Mouse (Mus musculus): ENCODE data around the gene Ift88.

Ift88 gene

DNA sequence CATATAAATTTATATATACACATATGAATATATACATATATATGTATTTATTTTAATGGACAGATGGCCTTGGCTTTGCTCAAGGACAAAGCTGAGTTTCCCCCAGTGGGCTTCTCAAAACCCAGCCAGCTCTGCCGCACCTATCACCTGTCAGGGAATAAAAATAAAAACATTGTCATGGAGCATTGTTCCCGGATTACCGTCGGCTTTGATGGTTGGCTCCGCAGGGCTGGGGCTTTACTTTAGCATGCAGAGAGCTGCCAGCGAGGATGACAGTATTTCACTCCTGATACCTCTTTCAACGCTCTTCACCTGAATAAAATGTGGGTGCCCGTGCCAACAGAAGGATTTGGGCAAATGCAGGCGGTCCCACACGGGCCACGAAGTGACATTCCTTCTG, 110.0 kb downstream of the Ift88 start:
- DNase-seq, result no peak

DNA sequence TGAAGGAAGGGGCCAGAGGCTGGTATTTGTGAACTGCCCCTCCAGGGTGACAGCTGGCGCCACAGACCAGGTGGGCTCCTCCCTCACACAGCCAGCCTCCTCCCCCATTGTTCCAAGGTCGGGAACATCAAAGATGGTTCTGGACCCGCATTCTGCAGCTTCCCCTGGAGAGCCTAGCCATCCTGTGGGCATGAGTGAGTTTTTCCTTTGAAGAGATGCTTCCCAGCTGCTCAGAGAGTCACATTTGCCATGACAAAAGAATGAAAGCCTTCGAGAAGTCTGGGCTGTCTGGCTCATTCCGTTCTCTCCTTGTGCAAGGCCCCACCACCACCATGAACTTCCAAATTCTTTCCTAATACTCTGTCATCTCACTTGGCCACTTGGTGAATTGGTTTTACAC, 110.5 kb downstream of the Ift88 start:
- DNase-seq, result no peak

DNA sequence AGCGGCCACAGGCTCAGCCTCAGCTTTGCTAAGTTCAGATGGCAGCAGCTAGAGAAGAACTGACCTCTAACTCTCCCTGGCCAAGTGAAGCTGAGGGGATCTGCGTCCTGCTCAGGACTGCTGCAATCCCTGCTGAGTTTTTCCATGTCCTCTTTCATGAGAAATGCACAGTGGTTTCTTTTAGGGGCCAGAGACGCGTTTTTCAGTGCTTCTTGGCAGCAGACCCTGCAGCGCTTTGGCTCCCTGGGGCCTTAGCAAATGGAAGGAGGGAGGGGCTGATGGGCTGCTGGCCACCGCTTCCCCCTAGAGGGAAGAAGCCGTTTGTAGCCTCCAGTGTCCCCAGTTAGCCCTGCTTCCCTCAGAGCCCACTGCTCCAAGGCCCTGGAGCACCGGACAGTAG, 111.1 kb downstream of the Ift88 start:
- peak; percentile 42 to 43 for DNase-seq

DNA sequence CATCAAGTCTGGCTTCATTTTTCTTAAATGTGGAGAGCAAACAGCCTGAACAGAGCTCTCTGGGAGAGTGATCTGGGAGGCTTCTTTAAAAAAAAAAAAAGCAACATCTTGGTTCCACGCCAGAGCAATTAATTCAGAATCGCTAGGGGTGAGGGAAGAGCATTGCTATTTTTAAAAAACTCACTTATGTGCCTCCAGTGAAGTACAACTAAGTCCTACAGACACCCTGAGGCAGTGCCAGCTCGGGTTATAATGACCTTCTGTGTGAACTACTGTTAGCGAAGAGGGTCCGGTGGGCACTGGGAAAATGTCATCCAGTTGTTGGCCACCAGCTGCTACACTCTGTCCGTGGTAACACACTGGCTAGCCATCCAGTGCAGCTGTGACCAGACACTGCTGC, 111.8 kb downstream of the Ift88 start:
- DNase-seq, result no peak

DNA sequence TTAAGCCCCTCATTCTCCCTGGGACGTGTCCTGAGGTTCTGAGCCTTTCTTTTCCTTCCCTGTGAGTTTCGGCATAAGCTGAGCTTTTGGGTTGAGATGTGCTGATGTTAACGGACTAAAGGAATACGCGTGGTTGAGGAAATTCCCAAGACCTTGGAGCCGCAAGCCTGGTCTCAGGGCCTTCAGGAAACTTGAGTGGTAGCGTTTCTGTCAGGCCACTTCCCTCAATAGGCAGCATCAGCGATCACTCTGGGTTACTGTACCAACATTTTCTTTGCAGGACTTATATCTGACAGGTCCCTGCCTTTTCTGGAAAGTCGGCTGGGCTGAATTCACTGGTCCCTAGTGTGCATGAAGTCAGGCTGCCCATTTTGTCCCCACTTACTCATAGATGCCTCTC, 113.0 kb downstream of the Ift88 start:
- no peak for DNase-seq

DNA sequence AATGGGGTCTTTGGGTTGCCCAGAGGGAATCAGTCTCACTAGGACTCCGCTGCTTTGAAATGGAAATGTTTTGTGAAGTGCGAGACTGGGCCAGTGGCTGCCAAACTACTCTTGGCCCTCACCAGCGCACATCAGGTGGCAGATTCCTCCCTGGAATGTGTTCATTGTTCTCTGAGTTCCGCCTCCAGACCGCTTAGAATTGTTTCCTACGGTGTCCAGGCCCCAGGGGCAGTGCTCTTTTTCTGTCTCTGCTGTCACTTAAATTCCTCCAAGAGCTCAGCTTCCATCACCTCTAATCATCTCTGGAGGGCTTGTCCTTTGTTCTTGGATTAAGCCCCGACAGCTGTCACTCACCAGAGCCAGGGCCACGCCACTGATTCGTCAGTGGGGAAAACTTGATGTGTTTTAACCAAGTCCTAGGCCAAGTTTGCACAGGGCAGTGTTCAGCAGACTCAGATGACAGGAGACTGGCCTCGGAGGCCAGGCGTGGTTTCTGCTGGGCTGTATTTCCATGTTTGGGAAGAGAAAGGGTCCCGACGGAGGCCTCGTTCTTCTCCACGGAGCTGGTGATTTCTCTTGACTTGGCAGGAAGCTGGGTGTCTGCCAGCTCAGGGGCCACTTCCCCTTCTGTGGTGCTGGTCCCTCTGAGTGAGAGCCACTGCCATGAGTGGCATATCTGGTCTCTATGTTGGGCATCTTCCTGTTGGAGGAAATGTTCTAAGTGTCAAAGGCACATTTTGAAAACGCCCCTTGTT, 113.6 kb downstream of the Ift88 start:
- DNase-seq, result no peak

DNA sequence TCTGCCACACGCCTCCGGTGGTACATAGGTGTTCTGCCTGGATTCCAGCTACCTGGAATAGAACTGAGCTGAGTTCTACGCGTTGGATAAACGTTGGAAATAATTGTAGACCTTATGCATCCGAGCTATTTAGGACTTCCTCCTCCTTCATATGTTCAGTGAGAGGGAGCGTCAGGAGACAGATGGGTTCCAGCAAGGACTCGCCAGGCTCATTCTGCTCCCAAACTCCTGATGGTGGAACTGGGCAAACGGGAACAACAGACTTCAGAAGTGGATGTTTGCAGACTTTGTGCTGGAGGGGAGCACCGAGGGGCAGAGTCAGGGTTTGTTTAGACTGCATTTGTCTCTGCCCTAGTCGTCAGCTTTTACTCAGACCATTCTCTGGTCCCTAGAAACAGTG, 116.8 kb downstream of the Ift88 start:
- peak in 1 of 2 experiments; percentile 31 for DNase-seq

DNA sequence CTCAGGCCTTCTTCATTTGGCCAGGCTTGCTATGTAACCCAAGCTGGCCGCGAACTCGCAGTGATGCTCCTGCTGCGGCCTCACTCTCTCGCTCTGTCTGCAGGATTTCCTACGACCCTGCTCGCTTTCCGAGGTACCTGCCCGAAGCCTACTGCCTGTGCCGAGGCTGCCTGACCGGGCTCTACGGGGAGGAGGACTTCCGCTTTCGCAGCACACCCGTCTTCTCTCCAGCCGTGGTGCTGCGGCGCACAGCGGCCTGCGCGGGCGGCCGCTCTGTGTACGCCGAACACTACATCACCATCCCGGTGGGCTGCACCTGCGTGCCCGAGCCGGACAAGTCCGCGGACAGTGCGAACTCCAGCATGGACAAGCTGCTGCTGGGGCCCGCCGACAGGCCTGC, 118.4 kb downstream of the Ift88 start:
- no peak for DNase-seq

DNA sequence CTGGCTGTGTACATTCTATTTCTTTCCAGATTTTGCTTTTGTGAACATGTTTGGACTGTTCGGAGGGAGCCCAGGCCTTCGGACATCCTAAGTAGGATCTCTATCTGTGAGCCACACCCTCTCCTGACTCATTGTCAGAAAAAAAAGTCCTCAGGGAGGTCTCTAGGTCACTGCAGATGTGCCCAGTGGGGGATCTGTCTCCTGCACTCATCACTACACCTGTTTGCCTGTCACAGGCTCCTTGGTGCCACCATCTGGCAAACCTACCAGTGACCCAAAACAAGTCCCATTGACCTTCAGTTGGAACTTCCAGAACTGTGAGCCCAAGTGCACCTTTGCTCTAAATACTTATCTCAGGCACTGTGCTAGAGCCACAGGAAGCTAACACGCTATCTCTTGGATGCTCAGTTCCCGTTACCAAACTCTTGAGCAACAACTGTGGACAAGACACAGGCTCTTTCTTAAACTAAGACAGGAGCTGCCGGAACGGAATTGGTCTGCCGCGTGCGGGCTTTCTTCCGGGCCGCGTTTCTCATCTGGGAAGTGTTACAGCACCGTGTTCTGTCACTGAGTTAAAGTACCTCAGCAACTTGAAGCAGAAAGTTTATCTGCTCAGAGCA, 119.7 kb downstream of the Ift88 start:
- no peak for DNase-seq

DNA sequence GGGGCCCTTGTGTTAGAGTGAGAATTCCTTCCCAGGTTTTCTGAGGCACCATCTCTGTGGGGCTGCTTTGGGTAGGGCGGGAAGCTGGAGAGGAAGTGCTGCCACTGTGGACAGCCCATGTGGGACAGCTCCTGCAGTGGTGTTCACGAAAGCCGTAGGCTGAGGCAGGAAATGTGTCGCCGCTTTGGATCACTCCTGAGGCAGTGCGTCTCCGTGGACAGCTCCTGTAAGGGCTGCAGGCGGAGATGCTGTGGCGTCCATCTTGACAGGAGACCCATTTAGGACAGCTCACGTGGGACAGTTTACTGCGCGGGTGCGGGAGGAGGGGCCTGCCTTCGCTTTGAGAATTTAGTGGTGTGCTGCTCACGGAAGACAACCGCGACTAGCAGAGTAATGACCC, 121.7 kb downstream of the Ift88 start:
- no peak for DNase-seq

DNA sequence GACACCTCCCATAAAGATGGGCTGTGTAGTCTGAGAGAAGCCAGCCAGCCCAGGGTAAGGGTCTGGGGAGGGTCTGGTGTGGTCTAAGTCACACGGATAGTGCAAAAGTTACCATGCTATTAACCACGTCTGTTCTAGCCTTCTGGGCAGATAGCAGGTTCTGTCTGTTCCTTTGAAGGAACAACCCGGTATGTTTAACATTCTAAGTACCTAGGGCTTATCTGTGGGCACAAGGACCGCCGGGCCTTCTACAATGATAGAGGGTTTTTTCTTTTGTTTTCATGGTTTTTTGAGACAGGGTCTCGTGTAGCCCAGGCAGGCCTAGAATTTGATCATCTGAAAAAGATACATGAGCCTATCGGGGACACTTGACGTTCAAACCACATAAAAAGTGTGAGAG, 122.3 kb downstream of the Ift88 start:
- no peak for DNase-seq

DNA sequence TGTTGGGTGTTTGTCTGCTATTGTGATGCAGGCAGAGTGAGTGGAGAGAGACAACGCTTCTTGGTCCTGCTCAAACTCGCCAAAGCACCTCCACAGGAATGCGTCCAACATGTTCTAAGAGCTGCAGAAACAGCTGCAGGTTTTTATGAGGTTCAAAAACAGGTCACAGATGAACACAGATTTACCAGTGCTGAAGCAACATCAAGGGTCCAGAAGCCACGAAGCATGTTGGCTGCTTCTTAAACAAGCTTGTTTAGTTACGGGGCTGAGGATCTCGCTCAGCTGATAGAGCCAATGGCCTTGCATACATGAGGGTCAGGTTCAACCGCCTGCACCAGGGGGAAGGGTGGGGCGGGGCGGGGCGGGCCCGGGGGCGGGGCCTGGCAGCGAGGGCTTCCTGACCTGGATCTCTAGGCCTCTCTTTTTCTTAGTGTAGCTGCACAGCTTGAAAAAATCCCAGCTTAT, 122.7 kb downstream of the Ift88 start:
- DNase-seq, result no peak

DNA sequence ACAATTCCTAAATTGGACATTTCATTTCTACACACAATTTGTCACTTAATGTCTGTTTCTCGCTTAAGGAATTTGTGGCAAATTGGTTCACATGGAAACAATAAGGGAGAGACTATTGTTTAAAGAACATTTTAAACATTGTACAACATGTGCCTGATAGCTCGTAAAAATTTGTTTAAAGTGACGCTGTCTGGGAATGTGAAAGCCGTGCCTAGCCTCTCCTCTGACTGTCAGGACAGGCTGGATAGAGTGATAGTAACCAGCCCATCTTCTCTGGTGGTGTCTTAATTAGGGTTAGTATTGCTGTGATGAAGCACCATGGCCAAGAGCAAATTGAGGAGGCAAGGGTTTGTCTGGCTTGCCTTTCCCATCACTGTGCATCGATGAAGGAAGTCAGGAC, 123.2 kb downstream of the Ift88 start:
- DNase-seq, result no peak

DNA sequence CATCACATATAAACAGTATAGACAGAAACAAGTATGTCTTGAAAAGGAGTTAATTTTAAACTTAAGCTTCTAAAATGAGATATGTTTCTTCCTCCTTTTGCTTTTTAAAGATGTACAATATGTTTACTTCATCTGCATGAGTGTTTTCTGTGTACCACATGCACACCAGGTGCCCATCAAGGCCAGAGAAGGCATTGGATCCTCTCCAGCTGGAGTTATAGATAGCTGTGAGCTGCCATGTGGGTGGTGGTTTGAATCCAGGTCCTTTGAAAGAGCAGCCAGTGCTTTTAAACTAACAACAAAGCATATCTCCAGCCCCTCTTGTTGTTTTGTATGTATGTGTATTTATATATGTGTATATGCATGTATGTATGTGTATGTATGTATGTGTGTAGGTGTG, 129.1 kb downstream of the Ift88 start:
- DNase-seq, result no peak

DNA sequence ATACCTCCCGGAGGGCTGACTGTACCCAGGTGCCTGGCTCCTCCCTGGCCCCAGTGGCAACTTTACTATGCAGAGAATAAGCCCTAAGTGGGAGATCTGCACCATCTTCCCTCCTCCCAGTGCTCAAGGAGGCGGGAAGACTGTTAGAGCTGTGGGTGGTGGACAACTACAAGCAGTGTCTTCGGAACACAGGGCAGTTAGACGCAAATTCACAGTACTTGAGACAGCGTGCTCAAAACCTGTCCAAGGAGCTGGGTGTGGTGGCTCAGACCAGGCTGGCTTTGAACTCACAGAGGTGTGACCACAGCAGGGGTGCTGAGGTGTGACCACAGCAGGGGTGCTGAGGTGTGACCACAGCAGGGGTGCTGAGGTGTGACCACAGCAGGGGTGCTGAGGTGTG, 130.6 kb downstream of the Ift88 start:
- DNase-seq, result no peak

DNA sequence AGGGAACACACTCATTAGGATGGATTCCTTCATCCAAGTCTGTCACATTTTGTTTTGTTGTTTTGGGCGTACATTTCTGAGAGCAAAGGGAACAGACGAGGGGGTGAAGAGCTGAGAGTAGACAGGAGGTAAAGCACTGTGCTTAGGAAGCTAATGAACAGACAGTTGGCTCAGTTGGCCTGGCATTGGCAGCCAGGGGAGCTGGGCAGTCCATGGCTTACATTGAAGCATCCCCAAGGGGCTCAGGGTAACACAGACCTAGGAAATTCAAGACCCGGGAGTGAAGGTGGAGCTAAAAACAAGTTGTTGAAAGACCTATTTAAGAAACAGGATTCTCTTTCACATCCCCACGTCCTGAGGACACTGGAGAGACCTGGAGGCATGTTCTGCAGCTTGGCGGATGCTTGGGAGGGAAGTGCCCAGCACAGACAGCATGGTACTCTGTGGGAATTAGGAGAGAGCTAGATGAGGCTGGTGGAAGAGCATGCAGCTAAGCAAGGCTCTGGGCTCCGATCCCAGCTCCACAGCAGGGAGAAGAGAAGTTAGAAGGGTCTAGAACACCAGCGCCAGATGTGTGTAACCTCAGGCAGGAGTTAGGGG, 131.7 kb downstream of the Ift88 start:
- peak in 1 of 2 experiments; percentile 29 for DNase-seq

DNA sequence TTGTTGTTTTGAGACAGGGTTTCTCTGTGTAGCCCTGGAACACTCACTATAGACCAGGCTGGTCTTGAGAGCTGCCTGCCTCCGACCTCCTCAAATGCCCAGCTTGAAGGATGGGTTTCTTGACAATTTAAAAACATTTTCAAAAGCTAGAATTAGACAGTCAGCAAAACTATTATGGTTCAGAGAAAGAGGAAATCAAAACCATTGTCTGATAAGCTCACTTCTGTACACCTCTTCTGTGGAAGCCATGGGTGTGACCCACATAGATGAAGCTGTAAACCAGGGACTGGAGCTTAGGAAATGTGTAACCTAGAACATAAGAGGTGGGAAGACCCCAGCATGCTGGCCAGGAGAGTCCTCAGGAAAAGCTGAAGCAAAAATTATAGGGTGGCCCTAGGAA, 133.1 kb downstream of the Ift88 start:
- no peak for DNase-seq

DNA sequence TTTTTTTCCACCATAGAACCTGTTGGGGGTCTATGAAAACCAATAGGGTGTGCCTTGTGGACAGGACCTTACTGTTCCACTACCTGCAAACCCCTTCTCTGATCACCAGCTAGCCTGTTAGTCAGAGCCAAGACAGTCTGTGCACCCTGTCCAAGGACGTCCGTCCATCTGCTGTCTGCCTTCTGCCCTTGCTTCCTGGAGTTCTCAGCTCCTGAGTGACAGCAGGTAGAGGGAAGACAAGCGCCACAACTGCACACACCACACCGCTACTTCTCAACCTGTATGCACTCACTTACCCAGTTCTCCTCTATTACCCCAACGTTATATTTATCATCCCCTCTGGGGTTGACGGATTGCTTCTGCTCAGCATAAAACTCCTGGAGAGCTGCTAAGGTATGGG, 141.8 kb downstream of the Ift88 start:
- peak in 1 of 2 experiments; percentile 29 for DNase-seq

All from cerebellum, postnatal 36 days (tissue).